8 mouse cellular contexts compared by ENCODE assay signal in the genomic region with DNA sequence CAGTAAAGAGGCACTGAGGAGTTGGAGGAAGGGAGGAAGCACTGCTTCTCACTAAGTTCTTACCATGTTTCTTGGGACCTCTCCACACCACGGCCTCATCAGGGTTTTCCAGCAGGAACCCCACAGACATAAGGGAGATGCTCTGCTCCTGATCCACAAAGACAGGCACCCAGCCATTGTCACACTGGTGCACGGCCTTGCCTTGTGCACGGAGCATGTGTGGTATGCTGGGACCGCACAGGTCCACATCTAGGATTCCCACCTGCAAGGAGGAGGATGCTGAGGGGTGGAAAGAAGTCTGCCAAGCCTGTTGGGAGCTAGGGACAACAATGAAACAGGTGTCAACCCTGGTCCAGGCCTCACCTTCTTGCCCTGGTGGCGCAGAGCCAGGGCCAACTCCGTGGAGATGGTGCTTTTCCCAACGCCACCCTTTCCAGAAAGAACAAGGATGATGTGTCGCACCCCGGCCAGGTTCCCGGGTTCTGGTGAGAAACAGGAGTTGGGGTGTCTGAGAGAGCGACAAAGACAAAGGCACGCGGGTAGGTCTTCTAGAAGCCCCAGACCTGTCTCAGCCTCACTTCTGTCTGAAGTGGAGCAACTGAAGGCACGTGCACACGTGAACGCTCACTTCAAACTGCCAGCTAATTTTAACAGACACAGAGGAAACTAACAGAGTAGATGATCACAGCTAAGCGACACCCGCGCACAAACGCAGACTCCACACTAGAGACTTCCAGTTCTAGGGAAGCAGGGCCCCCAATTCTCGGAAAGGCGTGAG. TPM values are rescaled to one million over a fixed set of nuclear protein-coding genes. Genes with fewer than 3 reads are reported as not detected.
DNase-seq lines count a peak whose midpoint lies in the region; ATAC-seq and TF ChIP-seq lines count a peak whose summit lies in the region.

No protein-coding gene starts in this region.

- ATAC-seq in liver, embryonic 12.5 days, result 0 out of 2 replicates have a peak, but pooled peaks have one; percentile 1

- peak overlapping the region; percentile 83 for H3K4me3 ChIP-seq in thymus, adult 2 months (ENCODE audit: control insufficient read depth, insufficient read depth, low read length)
- H3K4me3 ChIP-seq in liver, embryonic 12.5 days, result peak overlapping the region; percentile 95

- H3K36me3 ChIP-seq in thymus, adult 2 months (ENCODE audit: control insufficient read depth, insufficient read depth, low read length), result peaks cover 12% of the 10 kb centered on the region
- peaks cover 77% of the 10 kb centered on the region for H3K36me3 ChIP-seq in liver, embryonic 12.5 days

- no peaks in the 10 kb centered on the region for H3K27me3 ChIP-seq in thymus, adult 2 months (ENCODE audit: control insufficient read depth, insufficient read depth, low read length)
- H3K27me3 ChIP-seq in liver, embryonic 12.5 days (replicated peaks), result no peaks in the 10 kb centered on the region

- no peak overlapping the region for H3K27ac ChIP-seq in thymus, adult 2 months (ENCODE audit: control insufficient read depth, insufficient read depth, low read length)
- peak overlapping the region; percentile 71 for H3K27ac ChIP-seq in liver, embryonic 12.5 days

- H3K4me1 ChIP-seq in thymus, adult 2 months (replicated peaks; ENCODE audit: control insufficient read depth, insufficient read depth, low read length), result peaks cover 16% of the 10 kb centered on the region
- H3K4me1 ChIP-seq in liver, embryonic 12.5 days, result peaks cover 46% of the 10 kb centered on the region

- WGBS in thymus, adult 2 months, result 24% methylated on average over 22 of the region's 22 CpGs
- WGBS in liver, embryonic 12.5 days (ENCODE audit: insufficient replicate concordance), result 19% methylated on average over 22 of the region's 22 CpGs

- no peaks in the 10 kb centered on the region for H3K9me3 ChIP-seq in liver, embryonic 12.5 days (replicated peaks)

- peak overlapping the region; percentile 81 for H3K9ac ChIP-seq in liver, embryonic 12.5 days

- H3K4me2 ChIP-seq in liver, embryonic 12.5 days, result peak overlapping the region; percentile 92

- TF ChIP-seq POLR2A in thymus, adult 2 months (IDR thresholded peaks at IDR 0.05; ENCODE audit: control insufficient read depth, extremely low read depth, insufficient read depth, low read length, poor library complexity), result no peak

- no peak for TF ChIP-seq CTCF in thymus, adult 2 months (IDR thresholded peaks at IDR 0.05; ENCODE audit: borderline replicate concordance, control insufficient read depth, extremely low read depth, insufficient read depth, low read length, poor library complexity)

- DNase-seq in cerebellum, adult 9-11 months, result peak; percentile 77
- no peak for DNase-seq in cerebellum, adult 8-10 months
- DNase-seq in thymus, adult 2 months, result no peak
- DNase-seq in thymus, postnatal 14 days, result no peak
- DNase-seq in embryo, embryonic 9.5 days (ENCODE audit: extremely low spot score), result no peak
- no peak for DNase-seq in urinary bladder, postnatal 10 days (ENCODE audit: low spot score)
- DNase-seq in kidney, adult 11 months, result no peak

RNA-seq across cellular contexts. Expression of gene Nubp2, which starts 0.6 kb away (rescaled TPM):
- polyA plus RNA-seq in thymus, adult 2 months (2012; rRNA removed), result 88.8 and 96.1 TPM in 2 replicates
- 97.7 and 108 TPM in 2 replicates for polyA plus RNA-seq in liver, embryonic 12.5 days (2016; fragmentation: Nextera tagmentation; extraction: Ambion mirVana)

RNA-seq across cellular contexts. Expression of gene Spsb3, which starts 0.9 kb away (rescaled TPM):
- 274 and 285 TPM in 2 replicates for polyA plus RNA-seq in thymus, adult 2 months (2012; rRNA removed)
- 37.5 and 40.0 TPM in 2 replicates for polyA plus RNA-seq in liver, embryonic 12.5 days (2016; fragmentation: Nextera tagmentation; extraction: Ambion mirVana)

RNA-seq across cellular contexts. Expression of gene Eme2, which starts 9.3 kb away (rescaled TPM):
- polyA plus RNA-seq in thymus, adult 2 months (2012; rRNA removed), result 48.2 and 55.3 TPM in 2 replicates
- polyA plus RNA-seq in liver, embryonic 12.5 days (2016; fragmentation: Nextera tagmentation; extraction: Ambion mirVana), result 20.3 and 21.4 TPM in 2 replicates

RNA-seq across cellular contexts. Expression of gene Mrps34, which starts 9.4 kb away (rescaled TPM):
- polyA plus RNA-seq in thymus, adult 2 months (2012; rRNA removed), result 146 and 152 TPM in 2 replicates
- 101 and 106 TPM in 2 replicates for polyA plus RNA-seq in liver, embryonic 12.5 days (2016; fragmentation: Nextera tagmentation; extraction: Ambion mirVana)

RNA-seq across cellular contexts. Expression of gene Nme3, which starts 10.8 kb away (rescaled TPM):
- polyA plus RNA-seq in thymus, adult 2 months (2012; rRNA removed), result 63.3 and 76.7 TPM in 2 replicates
- 67.9 and 68.8 TPM in 2 replicates for polyA plus RNA-seq in liver, embryonic 12.5 days (2016; fragmentation: Nextera tagmentation; extraction: Ambion mirVana)
